Mouse (Mus musculus): ENCODE data around the gene Asrgl1. TPM values are rescaled to one million over a fixed set of nuclear protein-coding genes. Genes with fewer than 3 reads are reported as not detected.
A peak's percentile ranks its signal among the peaks of the same experiment; 100 is the strongest.

The Asrgl1 gene
- polyA plus RNA-seq, 1 experiment from 2014 or later: 15.4 TPM

DNA sequence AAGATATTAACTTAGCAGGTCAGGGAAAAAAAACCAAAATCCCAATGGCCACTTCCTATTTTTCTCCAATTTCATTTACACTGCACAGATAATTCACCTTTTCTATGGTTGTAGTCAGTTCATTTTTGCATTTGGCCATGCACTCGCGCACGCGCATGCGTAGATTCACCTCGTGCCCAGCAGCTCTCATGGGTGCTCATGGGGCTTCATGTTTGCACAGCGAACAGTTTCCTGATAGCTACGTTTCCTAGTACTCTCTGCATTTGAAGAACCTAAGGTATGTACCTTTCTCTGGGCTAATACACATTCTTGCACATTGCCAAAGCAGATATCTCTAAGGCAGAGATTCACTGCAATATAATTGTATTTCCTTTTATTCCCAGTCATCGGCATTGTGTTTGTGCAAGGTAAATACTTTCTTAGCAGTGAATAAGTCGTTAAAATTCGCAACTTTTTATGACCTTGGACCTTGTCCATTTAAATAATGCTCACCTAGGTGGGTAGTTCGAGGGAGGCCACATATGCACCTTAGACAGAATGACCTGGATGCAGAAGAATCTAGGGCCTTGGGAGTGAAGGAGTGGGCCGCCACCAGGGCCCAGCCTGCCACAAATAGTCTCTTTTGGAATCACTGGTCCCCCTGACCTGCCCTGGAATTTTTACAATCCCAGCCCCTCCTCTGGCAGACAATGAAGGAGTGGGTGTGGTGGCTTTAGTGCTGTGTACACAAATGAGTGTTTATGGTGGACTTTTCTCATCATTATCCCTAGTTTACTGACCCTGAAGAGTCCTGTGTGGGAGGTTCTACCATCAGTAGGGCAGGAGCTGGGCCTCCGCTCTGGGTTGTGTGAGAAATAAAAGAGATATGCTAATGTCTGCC, 53.9 kb downstream of the Asrgl1 start:
- no peak overlapping the region for H3K4me3 ChIP-seq

DNA sequence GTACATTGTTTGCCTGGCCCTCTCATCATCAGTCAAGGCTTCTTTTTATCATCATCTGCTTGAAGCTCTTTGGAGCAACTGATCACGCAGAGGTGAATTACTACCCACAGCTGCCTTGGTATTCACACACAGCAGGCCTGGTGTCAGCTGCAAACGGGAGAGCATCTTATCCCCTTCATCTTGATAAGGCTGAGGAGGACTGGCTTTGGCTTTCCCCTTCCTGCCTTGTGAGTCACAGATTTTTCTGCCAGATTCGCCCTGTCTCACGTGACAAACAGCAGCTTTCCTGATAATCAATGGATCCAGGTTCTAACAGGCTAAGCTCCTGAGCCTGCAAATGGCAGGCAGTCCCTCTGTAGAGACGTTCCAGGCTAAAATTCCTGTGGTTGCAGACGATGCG, 55.5 kb downstream of the Asrgl1 start:
- Histone ChIP-seq H3K9ac (no peak overlapping the region), H3K27me3 (no peaks in the 10 kb centered on the region), H3K4me1 (replicated peaks) (peaks cover 22% of the 10 kb centered on the region), H3K36me3 (no peaks in the 10 kb centered on the region), H3K4me2 (no peak overlapping the region), H3K27ac (no peak overlapping the region), H3K9me3 (replicated peaks) (no peaks in the 10 kb centered on the region), H3K4me3 (no peak overlapping the region)
- no peak for ATAC-seq (replicated peaks; ENCODE audit: insufficient number of reproducible peaks, insufficient read depth, low FRiP score, low read depth)
- WGBS: 31% methylated on average over 7 of the region's 7 CpGs

More for the DNA sequence above, 53.9 kb downstream of the Asrgl1 start:
- Histone ChIP-seq H3K4me1 (replicated peaks) (peaks cover 22% of the 10 kb centered on the region), H3K4me2 (no peak overlapping the region), H3K9ac (no peak overlapping the region), H3K27me3 (no peaks in the 10 kb centered on the region), H3K9me3 (replicated peaks) (no peaks in the 10 kb centered on the region), H3K36me3 (no peaks in the 10 kb centered on the region), H3K27ac (no peak overlapping the region)
- ATAC-seq (replicated peaks; ENCODE audit: insufficient number of reproducible peaks, insufficient read depth, low FRiP score, low read depth): no peak
- WGBS: 87% methylated on average over 14 of the region's 14 CpGs

DNA sequence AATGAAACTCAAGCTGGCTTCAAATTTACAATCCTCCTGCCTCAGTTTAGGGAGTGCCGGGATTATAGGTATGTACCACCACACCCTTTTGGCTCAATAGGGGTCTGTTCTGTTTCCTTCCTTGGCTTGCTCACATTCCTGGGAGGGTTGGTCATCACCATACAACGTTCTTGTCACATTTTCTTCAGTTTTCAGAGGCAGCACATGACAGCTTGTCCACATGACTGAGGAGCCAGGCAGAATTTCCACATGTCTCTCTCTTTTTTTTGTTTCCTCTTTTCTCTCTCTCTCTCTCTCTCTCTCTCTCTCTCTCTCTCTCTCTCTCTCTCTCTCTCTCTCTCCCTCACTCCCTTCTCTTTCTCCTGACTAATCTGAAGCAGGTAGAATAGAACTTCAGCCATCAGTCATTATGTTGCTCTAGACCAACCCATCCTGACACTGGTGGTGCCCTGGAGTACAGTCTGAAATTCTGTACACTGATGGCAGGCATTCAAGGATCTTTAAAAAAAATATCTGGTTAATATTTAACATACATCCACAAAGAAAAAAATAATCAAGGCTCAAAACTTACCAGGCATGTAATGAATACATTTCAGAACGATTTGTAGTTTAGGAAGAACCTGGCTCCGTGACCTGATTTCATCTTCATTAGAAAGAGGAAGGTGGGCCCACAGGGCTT, 58.3 kb downstream of the Asrgl1 start:
- 60% methylated on average over 4 of the region's 4 CpGs for WGBS

DNA sequence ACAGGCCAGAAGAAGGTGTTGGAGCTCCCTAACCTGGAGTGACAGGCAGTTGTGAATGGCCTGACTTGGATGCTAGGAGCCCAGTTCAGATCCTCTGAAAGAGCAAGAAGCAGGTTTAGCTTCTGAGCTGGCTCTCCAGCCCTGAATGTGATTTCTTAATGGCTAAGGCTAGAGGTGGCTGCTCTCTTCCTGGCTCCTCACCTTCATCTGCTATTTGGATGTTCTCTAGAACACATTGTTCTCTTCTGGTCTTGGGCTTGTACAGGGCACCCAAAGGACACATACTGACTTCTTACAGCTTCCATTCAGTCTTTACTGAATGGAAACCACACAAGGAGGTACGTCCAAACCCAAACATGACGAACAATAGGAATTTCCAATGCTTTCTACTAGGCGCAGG, 59.4 kb downstream of the Asrgl1 start:
- no peaks in the 10 kb centered on the region for H3K9me3 ChIP-seq (replicated peaks)
- H3K27me3 ChIP-seq: no peaks in the 10 kb centered on the region
- no peak overlapping the region for H3K4me3 ChIP-seq
- 81% methylated on average over 3 of the region's 3 CpGs for WGBS
- peaks cover 24% of the 10 kb centered on the region for H3K4me1 ChIP-seq (replicated peaks)
- no peak overlapping the region for H3K9ac ChIP-seq
- H3K36me3 ChIP-seq: no peaks in the 10 kb centered on the region
- ATAC-seq (replicated peaks; ENCODE audit: insufficient number of reproducible peaks, insufficient read depth, low FRiP score, low read depth): no peak
- H3K27ac ChIP-seq: no peak overlapping the region
- no peak overlapping the region for H3K4me2 ChIP-seq

More for the DNA sequence above, 58.3 kb downstream of the Asrgl1 start:
- H3K4me2 ChIP-seq: no peak overlapping the region
- no peaks in the 10 kb centered on the region for H3K9me3 ChIP-seq (replicated peaks)
- H3K4me3 ChIP-seq: no peak overlapping the region
- H3K36me3 ChIP-seq: no peaks in the 10 kb centered on the region
- no peak overlapping the region for H3K27ac ChIP-seq
- peaks cover 18% of the 10 kb centered on the region for H3K4me1 ChIP-seq (replicated peaks)
- ATAC-seq (replicated peaks; ENCODE audit: insufficient number of reproducible peaks, insufficient read depth, low FRiP score, low read depth): no peak
- no peak overlapping the region for H3K9ac ChIP-seq
- no peaks in the 10 kb centered on the region for H3K27me3 ChIP-seq

DNA sequence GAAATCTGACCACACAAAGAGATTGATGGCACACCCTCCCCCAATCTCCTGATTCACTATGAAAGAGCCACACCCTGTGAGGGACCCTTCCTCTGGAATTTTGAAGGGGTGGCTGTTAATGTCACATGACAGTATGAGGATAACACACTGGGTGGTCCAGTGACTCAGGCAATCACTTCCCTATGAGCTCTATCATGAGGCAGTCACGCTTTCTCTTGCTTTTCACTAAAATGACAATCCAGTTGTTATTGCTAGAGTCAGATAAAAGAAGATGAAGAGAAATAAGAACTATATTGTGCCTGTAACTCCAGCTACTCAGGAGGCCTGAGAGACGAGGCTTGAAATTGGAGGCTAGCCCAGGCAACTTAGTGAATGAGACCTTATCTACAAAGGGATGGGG, 59.9 kb downstream of the Asrgl1 start:
- H3K4me2 ChIP-seq: no peak overlapping the region
- H3K36me3 ChIP-seq: no peaks in the 10 kb centered on the region
- H3K27ac ChIP-seq: no peak overlapping the region
- no peak for ATAC-seq (replicated peaks; ENCODE audit: insufficient number of reproducible peaks, insufficient read depth, low FRiP score, low read depth)
- WGBS: 74% methylated on average over 2 of the region's 2 CpGs
- H3K9ac ChIP-seq: no peak overlapping the region
- H3K27me3 ChIP-seq: no peaks in the 10 kb centered on the region
- no peak overlapping the region for H3K4me3 ChIP-seq
- no peaks in the 10 kb centered on the region for H3K9me3 ChIP-seq (replicated peaks)
- peaks cover 29% of the 10 kb centered on the region for H3K4me1 ChIP-seq (replicated peaks)

DNA sequence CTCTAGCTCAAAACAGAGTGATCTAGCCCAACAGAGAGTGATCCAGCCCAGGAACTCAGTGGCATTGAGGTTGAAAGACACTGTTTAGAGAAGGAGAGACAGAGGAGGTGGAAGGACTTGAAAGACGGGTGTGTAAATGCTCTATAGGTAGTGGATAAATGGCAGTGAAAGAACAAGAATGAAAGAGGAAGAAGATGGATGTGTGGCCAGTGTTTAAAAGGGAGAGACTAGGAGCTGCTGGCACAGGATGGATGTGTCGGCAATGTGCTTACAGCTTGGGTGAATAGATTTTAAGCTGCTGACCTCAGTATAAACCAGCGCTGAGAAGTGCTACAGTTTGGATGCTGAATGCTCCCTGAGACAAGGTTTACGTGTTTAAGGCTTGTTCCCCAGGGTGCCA, 61.0 kb downstream of the Asrgl1 start:
- Histone ChIP-seq H3K27me3 (no peaks in the 10 kb centered on the region), H3K9me3 (replicated peaks) (no peaks in the 10 kb centered on the region)
- WGBS: 77% methylated on average over 4 of the region's 4 CpGs

DNA sequence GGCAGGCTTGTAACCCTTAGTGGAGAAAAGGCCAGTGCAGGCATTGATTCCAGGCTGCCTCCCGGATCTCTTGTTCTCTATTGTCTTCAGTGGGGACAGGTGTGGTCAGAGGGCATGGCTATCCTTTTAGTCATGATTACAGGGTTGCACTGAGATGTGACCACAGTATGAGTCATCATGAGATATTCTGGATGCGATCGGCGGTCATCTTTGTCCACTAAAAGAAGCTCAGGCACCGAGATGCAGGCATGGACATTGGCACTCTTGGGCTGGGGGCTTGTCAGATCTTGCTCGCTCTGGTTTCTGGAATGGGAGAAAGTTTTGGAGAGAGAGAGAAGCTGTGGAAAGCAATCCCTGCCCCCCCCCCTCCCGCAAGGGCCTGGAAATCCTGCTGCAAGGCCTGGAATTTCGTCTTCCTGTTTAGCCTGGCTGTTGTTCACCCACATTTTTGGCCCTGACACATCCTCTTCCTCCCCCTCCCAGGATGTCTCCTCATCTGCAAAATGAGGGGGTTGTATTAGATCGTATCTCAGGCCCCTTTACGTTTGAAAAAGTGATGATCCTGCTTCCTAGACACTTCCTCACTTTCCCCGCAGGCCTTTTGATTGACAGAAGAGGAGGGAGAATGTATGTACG, 61.5 kb downstream of the Asrgl1 start:
- H3K4me1 ChIP-seq (replicated peaks): peaks cover 40% of the 10 kb centered on the region
- 51% methylated on average over 12 of the region's 12 CpGs for WGBS
- no peak overlapping the region for H3K4me3 ChIP-seq
- no peaks in the 10 kb centered on the region for H3K27me3 ChIP-seq
- H3K4me2 ChIP-seq: no peak overlapping the region
- ATAC-seq (replicated peaks; ENCODE audit: insufficient number of reproducible peaks, insufficient read depth, low FRiP score, low read depth): no peak
- no peaks in the 10 kb centered on the region for H3K9me3 ChIP-seq (replicated peaks)
- H3K27ac ChIP-seq: peak overlapping the region; percentile 64
- H3K36me3 ChIP-seq: no peaks in the 10 kb centered on the region
- no peak overlapping the region for H3K9ac ChIP-seq

More for the DNA sequence above, 61.0 kb downstream of the Asrgl1 start:
- Histone ChIP-seq H3K9ac (no peak overlapping the region), H3K4me1 (replicated peaks) (peaks cover 40% of the 10 kb centered on the region), H3K4me2 (no peak overlapping the region), H3K36me3 (no peaks in the 10 kb centered on the region), H3K27ac (peak overlapping the region; percentile 64), H3K4me3 (no peak overlapping the region)
- no peak for ATAC-seq (replicated peaks; ENCODE audit: insufficient number of reproducible peaks, insufficient read depth, low FRiP score, low read depth)

DNA sequence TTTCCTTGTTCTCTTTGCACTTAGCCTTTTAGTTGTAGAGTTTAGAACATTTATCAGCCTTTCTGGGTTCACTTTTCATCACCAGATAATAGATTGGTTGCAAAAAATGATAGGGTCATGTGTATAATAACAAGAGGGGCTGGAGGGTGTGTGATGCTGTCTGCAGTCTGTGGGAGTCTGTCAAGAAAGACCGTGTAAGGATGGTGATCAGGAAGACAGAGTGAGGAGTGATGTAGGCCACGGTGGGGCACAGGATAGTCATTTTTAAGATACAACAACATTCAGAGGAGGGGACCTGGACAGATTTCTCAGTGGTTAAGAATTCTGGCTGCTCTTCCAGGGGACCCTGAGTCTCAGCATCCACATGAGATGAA, 63.3 kb downstream of the Asrgl1 start:
- H3K4me3 ChIP-seq: no peak overlapping the region
- ATAC-seq (replicated peaks; ENCODE audit: insufficient number of reproducible peaks, insufficient read depth, low FRiP score, low read depth): no peak
- H3K4me1 ChIP-seq (replicated peaks): peaks cover 40% of the 10 kb centered on the region
- H3K27ac ChIP-seq: peak overlapping the region; percentile 69
- no peaks in the 10 kb centered on the region for H3K36me3 ChIP-seq
- no peak overlapping the region for H3K4me2 ChIP-seq
- whole genome bisulfite sequencing: 47% methylated on average over 2 of the region's 2 CpGs
- no peaks in the 10 kb centered on the region for H3K9me3 ChIP-seq (replicated peaks)
- H3K9ac ChIP-seq: no peak overlapping the region
- no peaks in the 10 kb centered on the region for H3K27me3 ChIP-seq

DNA sequence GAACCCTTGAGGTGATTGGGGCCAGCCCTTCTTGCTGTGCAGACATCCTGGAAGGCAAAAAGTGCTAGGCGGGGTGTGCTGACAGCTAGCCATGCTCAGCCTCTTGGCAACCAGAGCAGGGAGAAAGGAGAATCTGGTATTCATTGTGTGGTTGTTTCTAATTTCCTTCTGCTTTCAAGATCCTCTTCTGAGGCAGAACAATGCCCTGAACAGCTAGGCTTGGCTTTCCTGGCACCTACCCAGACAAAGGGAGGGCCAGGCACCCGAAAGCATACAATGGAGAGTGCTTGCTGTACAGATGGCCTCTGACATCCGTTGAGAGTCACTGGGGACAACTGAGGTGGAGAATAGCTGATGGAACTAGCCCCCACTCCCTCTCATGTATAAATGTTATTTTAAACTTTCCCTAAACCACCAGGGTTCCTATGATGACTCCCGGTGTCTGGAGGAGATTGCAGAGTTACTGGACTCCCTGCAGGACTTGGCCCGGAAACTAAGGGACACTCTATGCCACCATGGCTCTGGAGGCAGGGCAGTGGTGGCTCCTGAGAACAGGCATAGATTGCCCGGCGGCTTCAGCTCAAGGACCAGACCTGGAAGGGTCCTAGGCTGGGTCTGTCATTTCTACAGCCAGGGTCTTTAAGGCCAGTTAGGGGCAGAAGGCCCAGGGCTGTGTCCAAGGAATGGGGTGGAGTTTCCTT, 63.8 kb downstream of the Asrgl1 start:
- H3K4me3 ChIP-seq: no peak overlapping the region
- no peaks in the 10 kb centered on the region for H3K9me3 ChIP-seq (replicated peaks)
- WGBS: 30% methylated on average over 7 of the region's 7 CpGs
- peaks cover 40% of the 10 kb centered on the region for H3K4me1 ChIP-seq (replicated peaks)
- H3K27ac ChIP-seq: peak overlapping the region; percentile 69
- H3K9ac ChIP-seq: no peak overlapping the region
- peak; percentile 66 for ATAC-seq (replicated peaks; ENCODE audit: insufficient number of reproducible peaks, insufficient read depth, low FRiP score, low read depth)
- H3K36me3 ChIP-seq: no peaks in the 10 kb centered on the region
- H3K27me3 ChIP-seq: no peaks in the 10 kb centered on the region
- no peak overlapping the region for H3K4me2 ChIP-seq

DNA sequence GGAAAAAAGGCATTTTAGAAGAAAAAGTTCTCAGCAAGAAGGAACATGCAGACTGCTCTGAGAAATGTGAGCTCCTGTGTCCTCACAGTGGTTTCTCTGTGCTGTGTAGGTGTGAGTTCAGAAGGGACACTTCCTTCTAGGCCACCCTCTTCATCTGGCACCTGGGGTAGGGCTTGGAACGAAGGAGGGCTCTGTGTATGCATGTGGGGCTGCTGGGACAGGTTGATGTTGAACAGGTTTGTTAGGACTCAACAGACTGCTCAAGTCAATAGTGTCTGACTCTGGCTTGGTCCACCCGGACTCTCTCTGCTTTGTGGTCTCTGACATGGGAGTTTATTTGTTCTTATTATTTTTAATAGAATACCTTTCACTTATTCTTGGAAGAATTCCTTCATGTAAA, 65.1 kb downstream of the Asrgl1 start:
- Histone ChIP-seq H3K36me3 (no peaks in the 10 kb centered on the region), H3K4me3 (no peak overlapping the region), H3K9me3 (replicated peaks) (no peaks in the 10 kb centered on the region), H3K9ac (no peak overlapping the region), H3K27ac (peak overlapping the region; percentile 69), H3K4me2 (no peak overlapping the region), H3K27me3 (no peaks in the 10 kb centered on the region), H3K4me1 (replicated peaks) (peaks cover 46% of the 10 kb centered on the region)
- ATAC-seq (replicated peaks; ENCODE audit: insufficient number of reproducible peaks, insufficient read depth, low FRiP score, low read depth): no peak
- 59% methylated on average over 2 of the region's 2 CpGs for WGBS

DNA sequence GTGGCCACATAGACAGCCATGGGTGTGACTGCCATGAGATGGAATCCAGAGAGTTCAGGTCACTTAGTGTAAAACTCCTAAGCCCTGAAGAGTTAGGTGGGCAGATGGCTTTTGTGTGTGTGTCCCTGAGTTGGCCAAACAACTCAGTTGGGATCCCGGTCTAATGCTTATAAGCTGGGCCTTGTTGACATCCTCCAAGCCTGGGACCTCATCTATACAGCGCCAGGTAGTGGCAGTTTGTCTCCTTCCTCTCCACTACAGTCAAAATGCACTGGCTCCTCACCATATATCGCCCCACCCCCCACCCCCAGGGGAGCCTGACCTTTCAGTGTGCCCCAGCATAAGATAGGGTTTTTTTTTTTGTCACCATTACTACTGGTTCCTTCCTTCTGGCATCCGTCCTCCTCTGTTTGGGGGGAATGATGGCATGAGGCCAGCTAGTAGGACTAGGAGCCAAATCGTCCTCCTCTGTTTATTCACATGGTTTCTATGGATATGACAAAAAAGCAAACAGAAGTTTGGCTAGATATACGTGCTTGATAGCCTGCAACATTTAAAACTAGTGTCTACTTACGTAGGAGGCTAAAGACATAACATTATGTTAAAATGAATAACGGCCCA, 65.6 kb downstream of the Asrgl1 start:
- Histone ChIP-seq H3K4me2 (no peak overlapping the region), H3K27me3 (no peaks in the 10 kb centered on the region), H3K9me3 (replicated peaks) (no peaks in the 10 kb centered on the region), H3K4me3 (no peak overlapping the region), H3K4me1 (replicated peaks) (peaks cover 46% of the 10 kb centered on the region), H3K9ac (no peak overlapping the region), H3K36me3 (no peaks in the 10 kb centered on the region), H3K27ac (peak overlapping the region; percentile 69)
- no peak for ATAC-seq (replicated peaks; ENCODE audit: insufficient number of reproducible peaks, insufficient read depth, low FRiP score, low read depth)
- 40% methylated on average over 8 of the region's 8 CpGs for WGBS

All from heart, embryonic 15.5 days (tissue).